Mouse (Mus musculus) erythroblast, embryonic 14.5 days (primary cell): ENCODE measurements around the gene Islr. TPM values are rescaled to one million over a fixed set of nuclear protein-coding genes. Genes with fewer than 3 reads are reported as not detected.

Experiments used
- H3K27me3 ChIP-seq: 2 replicates; pipeline ENCODE4 v1.6.1; 2012; ENCODE audit warnings: inconsistent platforms; ENCODE audit not compliant: control insufficient read depth
- H3K36me3 ChIP-seq: 2 replicates; pipeline ENCODE4 v1.6.1; 2012; ENCODE audit warnings: mild to moderate bottlenecking, inconsistent platforms; ENCODE audit not compliant: control insufficient read depth
- H3K4me1 ChIP-seq: 2 replicates; pipeline ENCODE4 v1.6.1; 2012; ENCODE audit warnings: inconsistent platforms; ENCODE audit not compliant: control insufficient read depth
- H3K4me3 ChIP-seq: replicated peaks from 2 replicates; pipeline ENCODE3; 2012; ENCODE audit warnings: moderate library complexity, mild to moderate bottlenecking, inconsistent platforms
- H3K9me3 ChIP-seq: 2 replicates; pipeline ENCODE4 v1.6.1; 2012; ENCODE audit warnings: low read length, inconsistent platforms, mixed read lengths; ENCODE audit not compliant: control insufficient read depth
- GATA1 ChIP-seq: IDR thresholded peaks from 2 replicates; pipeline ENCODE4 v1.6.1; 2012; ENCODE audit warnings: low read length, inconsistent platforms, mixed read lengths
- TAL1 ChIP-seq: IDR thresholded peaks from 3 replicates; pipeline ENCODE4 v1.6.1; 2012; ENCODE audit warnings: low read length, inconsistent platforms, mixed read lengths
- polyA plus RNA-seq: library from polyadenylated mRNA; stranded (reverse); fragments of >175 nt; gene quantifications from 2 replicates; pipeline ENCODE4 v1.2.3, GENCODE M21; 2012

The Islr gene
- polyA plus RNA-seq, 1 experiment = not detected

- Histone ChIP-seq H3K9me3 (peaks cover 4% of the 10 kb centered on the region; the same call in 1 of the 2 replicates), H3K4me1 (peaks cover 12% of the 10 kb centered on the region), H3K27me3 (peaks cover 100% of the 10 kb centered on the region), H3K4me3 (no peak overlapping the region), H3K36me3 (no peaks in the 10 kb centered on the region)
- TF ChIP-seq TAL1 = no peak
- TF ChIP-seq GATA1 = no peak
Measured at GRCm38 (mm10) chr9:58199381-58200269, 4.5 kb downstream of the Islr start.

GRCm38 (mm10) chr9:58198801-58199371 lies 5.2 kb downstream of the Islr start:
- Histone ChIP-seq H3K9me3 (peaks cover 4% of the 10 kb centered on the region; the same call in 1 of the 2 replicates), H3K27me3 (peaks cover 100% of the 10 kb centered on the region), H3K4me1 (peaks cover 6% of the 10 kb centered on the region), H3K36me3 (no peaks in the 10 kb centered on the region), H3K4me3 (no peak overlapping the region)
- no peak for TF ChIP-seq TAL1
- no peak for TF ChIP-seq GATA1

- Histone ChIP-seq H3K4me3 (no peak overlapping the region), H3K36me3 (no peaks in the 10 kb centered on the region), H3K9me3 (peaks cover 4% of the 10 kb centered on the region; the same call in 1 of the 2 replicates), H3K4me1 (peaks cover 3% of the 10 kb centered on the region), H3K27me3 (peaks cover 96% of the 10 kb centered on the region)
- no peak for TF ChIP-seq GATA1
- TF ChIP-seq TAL1 = no peak
Measured at GRCm38 (mm10) chr9:58197781-58198701, 6.1 kb downstream of the Islr start.

GRCm38 (mm10) chr9:58196610-58197567 lies 7.2 kb downstream of the Islr start:
- Histone ChIP-seq H3K27me3 (peaks cover 84% of the 10 kb centered on the region), H3K4me3 (no peak overlapping the region), H3K4me1 (peaks cover 3% of the 10 kb centered on the region), H3K36me3 (no peaks in the 10 kb centered on the region), H3K9me3 (peaks cover 4% of the 10 kb centered on the region; the same call in 1 of the 2 replicates)
- TF ChIP-seq GATA1 (no peak), TAL1 (no peak)

- H3K36me3 ChIP-seq = no peaks in the 10 kb centered on the region
- H3K27me3 ChIP-seq = peaks cover 77% of the 10 kb centered on the region
- H3K9me3 ChIP-seq = peaks cover 4% of the 10 kb centered on the region; the same call in 1 of the 2 replicates
- H3K4me1 ChIP-seq = peaks cover 3% of the 10 kb centered on the region
- TF ChIP-seq TAL1 (no peak), GATA1 (no peak)
- no peak overlapping the region for H3K4me3 ChIP-seq
Measured at GRCm38 (mm10) chr9:58196141-58196540, 8.0 kb downstream of the Islr start.

GRCm38 (mm10) chr9:58195671-58196070 lies 8.4 kb downstream of the Islr start:
- peaks cover 3% of the 10 kb centered on the region for H3K4me1 ChIP-seq
- H3K27me3 ChIP-seq = peaks cover 72% of the 10 kb centered on the region
- H3K36me3 ChIP-seq = no peaks in the 10 kb centered on the region
- no peak overlapping the region for H3K4me3 ChIP-seq
- peaks cover 4% of the 10 kb centered on the region; the same call in 1 of the 2 replicates for H3K9me3 ChIP-seq
- TF ChIP-seq TAL1 (no peak), GATA1 (no peak)

GRCm38 (mm10) chr9:58194222-58194621 lies 9.9 kb downstream of the Islr start:
- no peak for TF ChIP-seq TAL1
- no peak for TF ChIP-seq GATA1
- peaks cover 3% of the 10 kb centered on the region for H3K4me1 ChIP-seq
- H3K9me3 ChIP-seq = peaks cover 4% of the 10 kb centered on the region; the same call in 1 of the 2 replicates
- H3K4me3 ChIP-seq = no peak overlapping the region
- H3K27me3 ChIP-seq = peaks cover 57% of the 10 kb centered on the region
- no peaks in the 10 kb centered on the region for H3K36me3 ChIP-seq

GRCm38 (mm10) chr9:58184456-58184855 lies 19.6 kb downstream of the Islr start:
- TF ChIP-seq TAL1 (no peak), GATA1 (no peak)
- no peaks in the 10 kb centered on the region for H3K9me3 ChIP-seq
- no peaks in the 10 kb centered on the region for H3K36me3 ChIP-seq
- H3K4me3 ChIP-seq = no peak overlapping the region
- no peaks in the 10 kb centered on the region; the same call in none of the 2 replicates for H3K27me3 ChIP-seq
- H3K4me1 ChIP-seq = no peaks in the 10 kb centered on the region
